Mouse (Mus musculus) heart, embryonic 11.5 days (tissue): ENCODE results near the gene Aqp11. TPM values are rescaled to one million over a fixed set of nuclear protein-coding genes. Genes with fewer than 3 reads are reported as not detected.

Experiments used
- ATAC-seq: fragments of 200-750 bp; cut with Nextera tagmentation; replicated peaks from 2 replicates; pipeline ENCODE4 v1.8.0; 2017; ENCODE audit warnings: moderate library complexity; ENCODE audit not compliant: insufficient number of reproducible peaks, low FRiP score, low TSS enrichment
- H3K27ac ChIP-seq: fragments of 300-500 bp; sonication (generic); 2 replicates; pipeline ENCODE4 v1.5.1; 2014; ENCODE audit warnings: mild to moderate bottlenecking, low read depth, low read length
- H3K27me3 ChIP-seq: fragments of 300-500 bp; sonication (generic); 2 replicates; pipeline ENCODE4 v1.6.1; 2014; ENCODE audit warnings: mild to moderate bottlenecking, low read length, mixed read lengths; ENCODE audit not compliant: control insufficient read depth, insufficient read depth
- H3K36me3 ChIP-seq: fragments of 300-500 bp; sonication (generic); 2 replicates; pipeline ENCODE4 v1.6.1; 2014; ENCODE audit warnings: mild to moderate bottlenecking, low read length, moderate library complexity, mixed read lengths; ENCODE audit not compliant: control insufficient read depth, insufficient read depth
- H3K4me1 ChIP-seq: fragments of 300-500 bp; sonication (generic); 2 replicates; pipeline ENCODE4 v1.6.1; 2014; ENCODE audit warnings: low read length; ENCODE audit not compliant: control insufficient read depth, insufficient read depth
- H3K4me2 ChIP-seq: fragments of 300-500 bp; sonication (generic); 2 replicates; pipeline ENCODE4 v1.6.1; 2014; ENCODE audit warnings: mild to moderate bottlenecking, moderate library complexity
- H3K4me3 ChIP-seq: fragments of 300-500 bp; sonication (generic); 2 replicates; pipeline ENCODE4 v1.5.1; 2014; ENCODE audit warnings: low read depth, low read length
- H3K9ac ChIP-seq: fragments of 300-500 bp; sonication (generic); 2 replicates; pipeline ENCODE4 v1.6.1; 2014; ENCODE audit warnings: mild to moderate bottlenecking, low read depth, low read length, moderate library complexity
- H3K9me3 ChIP-seq: fragments of 300-500 bp; sonication (generic); replicated peaks from 2 replicates; pipeline ENCODE4 v1.6.1; 2016; ENCODE audit warnings: low read length; ENCODE audit not compliant: control insufficient read depth
- WGBS: fragments of 180-500 bp; shearing (Covaris S2); extraction: QIAGEN DNeasy Blood & Tissue Kit; methylation state at CpG from one replicate; pipeline ENCODE4 v1.1.7; 2014; ENCODE audit not compliant: insufficient replicate concordance; 5-methylcytosine and 5-hydroxymethylcytosine counted together
- polyA plus RNA-seq: library from polyadenylated mRNA; unstranded; fragments of >200 nt; fragmentation: Nextera tagmentation; extraction: Ambion mirVana; gene quantifications from 2 replicates; pipeline ENCODE4 v1.2.1, GENCODE M21; 2014

Gene Aqp11
- polyA plus RNA-seq, 1 experiment from 2014 or later: 3.3 TPM

- Histone ChIP-seq H3K27ac (no peak overlapping the region), H3K36me3 (peaks cover 2% of the 10 kb centered on the region; the same call in 1 of the 2 replicates), H3K4me1 (no peaks in the 10 kb centered on the region), H3K4me3 (no peak overlapping the region), H3K9ac (no peak overlapping the region), H3K4me2 (no peak overlapping the region), H3K9me3 (no peaks in the 10 kb centered on the region), H3K27me3 (no peaks in the 10 kb centered on the region)
- ATAC-seq: no peak
- WGBS: 86% methylated on average over 11 of the region's 11 CpGs
Observed at GRCm38 (mm10) chr7:97723646-97724538, 14.2 kb downstream of the Aqp11 start.

- no peaks in the 10 kb centered on the region for H3K4me1 ChIP-seq
- no peak for ATAC-seq
- no peaks in the 10 kb centered on the region for H3K9me3 ChIP-seq
- no peak overlapping the region for H3K9ac ChIP-seq
- H3K27ac ChIP-seq: no peak overlapping the region
- H3K4me3 ChIP-seq: no peak overlapping the region
- H3K27me3 ChIP-seq: no peaks in the 10 kb centered on the region
- peaks cover 4% of the 10 kb centered on the region for H3K36me3 ChIP-seq
- no peak overlapping the region for H3K4me2 ChIP-seq
- 89% methylated on average over 7 of the region's 7 CpGs for WGBS
Observed at GRCm38 (mm10) chr7:97722278-97722918, 15.7 kb downstream of the Aqp11 start.

- ATAC-seq: no peak
- H3K4me1 ChIP-seq: no peaks in the 10 kb centered on the region
- H3K27me3 ChIP-seq: no peaks in the 10 kb centered on the region
- no peak overlapping the region for H3K9ac ChIP-seq
- 83% methylated on average over 5 of the region's 5 CpGs for WGBS
- H3K36me3 ChIP-seq: peaks cover 13% of the 10 kb centered on the region
- no peak overlapping the region for H3K4me3 ChIP-seq
- no peak overlapping the region for H3K4me2 ChIP-seq
- H3K9me3 ChIP-seq: no peaks in the 10 kb centered on the region
- no peak overlapping the region for H3K27ac ChIP-seq
Observed at GRCm38 (mm10) chr7:97720109-97720508, 18.0 kb downstream of the Aqp11 start.

- Histone ChIP-seq H3K9ac (no peak overlapping the region), H3K36me3 (peaks cover 23% of the 10 kb centered on the region)
- WGBS: 80% methylated on average over 5 of the region's 5 CpGs
Observed at GRCm38 (mm10) chr7:97719078-97719477, 19.0 kb downstream of the Aqp11 start.

GRCm38 (mm10) chr7:97717326-97717725 lies 20.8 kb downstream of the Aqp11 start:
- peaks cover 26% of the 10 kb centered on the region for H3K36me3 ChIP-seq
- WGBS: 92% methylated on average over 1 of the region's 1 CpGs
- no peaks in the 10 kb centered on the region for H3K9me3 ChIP-seq
- H3K4me2 ChIP-seq: no peak overlapping the region
- H3K4me3 ChIP-seq: no peak overlapping the region
- no peak overlapping the region for H3K27ac ChIP-seq
- no peak overlapping the region for H3K9ac ChIP-seq
- H3K4me1 ChIP-seq: no peaks in the 10 kb centered on the region
- H3K27me3 ChIP-seq: no peaks in the 10 kb centered on the region
- ATAC-seq: no peak

More at GRCm38 (mm10) chr7:97719078-97719477, 19.0 kb downstream of the Aqp11 start:
- H3K9me3 ChIP-seq: no peaks in the 10 kb centered on the region
- H3K4me1 ChIP-seq: no peaks in the 10 kb centered on the region
- H3K4me3 ChIP-seq: no peak overlapping the region
- no peak overlapping the region for H3K4me2 ChIP-seq
- H3K27ac ChIP-seq: no peak overlapping the region
- no peaks in the 10 kb centered on the region for H3K27me3 ChIP-seq
- ATAC-seq: no peak

GRCm38 (mm10) chr7:97714651-97715050 lies 23.4 kb downstream of the Aqp11 start:
- H3K4me2 ChIP-seq: no peak overlapping the region
- H3K9me3 ChIP-seq: no peaks in the 10 kb centered on the region
- no peak overlapping the region for H3K4me3 ChIP-seq
- H3K27me3 ChIP-seq: no peaks in the 10 kb centered on the region
- H3K36me3 ChIP-seq: peaks cover 27% of the 10 kb centered on the region
- no peak for ATAC-seq
- no peaks in the 10 kb centered on the region for H3K4me1 ChIP-seq
- 90% methylated on average over 5 of the region's 5 CpGs for WGBS
- no peak overlapping the region for H3K9ac ChIP-seq
- H3K27ac ChIP-seq: no peak overlapping the region

- ATAC-seq: no peak
- no peak overlapping the region for H3K4me3 ChIP-seq
Observed at GRCm38 (mm10) chr7:97709204-97709603, 28.9 kb downstream of the Aqp11 start.

GRCm38 (mm10) chr7:97707809-97708208 lies 30.3 kb downstream of the Aqp11 start:
- no peaks in the 10 kb centered on the region for H3K27me3 ChIP-seq
- no peak overlapping the region for H3K4me3 ChIP-seq
- WGBS: 74% methylated on average over 5 of the region's 5 CpGs
- no peaks in the 10 kb centered on the region for H3K4me1 ChIP-seq
- peaks cover 2% of the 10 kb centered on the region; the same call in 1 of the 2 replicates for H3K36me3 ChIP-seq
- no peaks in the 10 kb centered on the region for H3K9me3 ChIP-seq
- H3K27ac ChIP-seq: no peak overlapping the region
- H3K4me2 ChIP-seq: no peak overlapping the region
- no peak for ATAC-seq
- H3K9ac ChIP-seq: no peak overlapping the region

More at GRCm38 (mm10) chr7:97709204-97709603, 28.9 kb downstream of the Aqp11 start:
- 85% methylated on average over 3 of the region's 3 CpGs for WGBS
- Histone ChIP-seq H3K4me1 (no peaks in the 10 kb centered on the region), H3K9me3 (no peaks in the 10 kb centered on the region), H3K9ac (no peak overlapping the region), H3K27ac (no peak overlapping the region), H3K36me3 (peaks cover 7% of the 10 kb centered on the region), H3K27me3 (no peaks in the 10 kb centered on the region), H3K4me2 (no peak overlapping the region)
